Mouse (Mus musculus) brain, embryonic 14.5 days (tissue): ENCODE measurements around the gene Csrp2.

Experiments
- CTCF ChIP-seq: fragments of 200-500 bp; IDR thresholded peaks from 2 replicates; pipeline ENCODE4 v1.5.1; 2012; ENCODE audit warnings: inconsistent platforms, mild to moderate bottlenecking, moderate library complexity, borderline replicate concordance; ENCODE audit not compliant: insufficient read depth, insufficient read length; ENCODE audit errors: extremely low read depth
- POLR2A ChIP-seq: fragments of 200-500 bp; IDR thresholded peaks from 2 replicates; pipeline ENCODE4 v1.6.1; 2012; ENCODE audit warnings: mild to moderate bottlenecking, inconsistent platforms, borderline replicate concordance; ENCODE audit not compliant: poor library complexity, insufficient read depth, insufficient read length, severe bottlenecking; ENCODE audit errors: extremely low read depth

GRCm38 (mm10) chr10:110920368-110920950 is 870 bp downstream of the Csrp2 start:
- TF ChIP-seq CTCF: no peak
- no peak for TF ChIP-seq POLR2A
